ENCODE assay signal across 10 mouse cellular contexts in the genomic region with DNA sequence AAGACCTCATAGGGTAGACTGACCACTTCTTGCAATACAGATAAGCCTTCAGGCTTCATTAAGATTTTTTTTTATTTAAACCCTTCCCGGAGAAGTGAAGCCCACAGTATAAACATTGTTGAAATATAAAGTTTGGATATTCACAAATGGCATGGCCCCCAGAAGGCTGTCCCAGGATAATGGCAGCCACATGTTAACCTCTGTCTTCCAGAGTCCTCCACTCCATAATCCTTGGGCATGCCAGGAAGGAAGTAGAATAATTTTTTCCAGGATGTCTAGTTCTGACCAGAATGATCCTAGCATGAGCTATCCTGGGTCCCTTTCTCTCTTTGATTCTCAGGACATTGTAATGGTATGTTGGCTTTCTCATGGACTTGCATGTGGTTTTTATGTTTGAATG. TPM values are rescaled to one million over a fixed set of nuclear protein-coding genes. Genes with fewer than 3 reads are reported as not detected.
A peak's percentile ranks its signal among the peaks of the same experiment; 100 is the strongest.
DNase-seq lines count a peak whose midpoint lies in the region; ATAC-seq and TF ChIP-seq lines count a peak whose summit lies in the region.
"Had no signal": no experiment of that assay in that cellular context is flagged by ENCODE, and none has a peak within 500 bp of the region (broad histone marks: within the 10 kb centered on the region; RNA-seq: fewer than 3 reads in every experiment).

No protein-coding gene starts in this region.

- H3K9me3 ChIP-seq in forebrain, embryonic 10.5 days, result no peaks in the 10 kb centered on the region
- no peaks in the 10 kb centered on the region for H3K9me3 ChIP-seq in forebrain, embryonic 14.5 days (replicated peaks; ENCODE audit: control insufficient read depth, low read length)
- no peaks in the 10 kb centered on the region for H3K9me3 ChIP-seq in kidney, postnatal 0 days (replicated peaks; ENCODE audit: low read length)
- H3K9me3 ChIP-seq in embryonic facial prominence, embryonic 10.5 days, result no peaks in the 10 kb centered on the region
- no peaks in the 10 kb centered on the region for H3K9me3 ChIP-seq in intestine, embryonic 15.5 days
- H3K9me3 ChIP-seq: midbrain, embryonic 15.5 days had no signal

- peaks cover 23% of the 10 kb centered on the region for H3K27me3 ChIP-seq in forebrain, embryonic 10.5 days (ENCODE audit: poor library complexity, severe bottlenecking)
- peaks cover 18% of the 10 kb centered on the region; the same call in 1 of the 2 replicates for H3K27me3 ChIP-seq in forebrain, embryonic 14.5 days (replicated peaks; ENCODE audit: control insufficient read depth, insufficient read depth, low read length)
- H3K27me3 ChIP-seq in kidney, postnatal 0 days (ENCODE audit: insufficient read depth, low read length), result no peaks in the 10 kb centered on the region
- H3K27me3 ChIP-seq in embryonic facial prominence, embryonic 10.5 days (replicated peaks; ENCODE audit: low read depth, poor library complexity, severe bottlenecking), result no peaks in the 10 kb centered on the region
- no peaks in the 10 kb centered on the region for H3K27me3 ChIP-seq in intestine, embryonic 15.5 days (replicated peaks)
- H3K27me3 ChIP-seq: midbrain, embryonic 15.5 days had no signal

- peaks cover 83% of the 10 kb centered on the region for H3K4me1 ChIP-seq in forebrain, embryonic 10.5 days
- H3K4me1 ChIP-seq in forebrain, embryonic 14.5 days (ENCODE audit: control insufficient read depth, insufficient read depth, low read length), result peaks cover 28% of the 10 kb centered on the region
- peaks cover 16% of the 10 kb centered on the region; the same call in 1 of the 2 replicates for H3K4me1 ChIP-seq in kidney, postnatal 0 days (replicated peaks; ENCODE audit: insufficient read depth, low read length)
- H3K4me1 ChIP-seq in embryonic facial prominence, embryonic 10.5 days, result peaks cover 63% of the 10 kb centered on the region
- H3K4me1 ChIP-seq in intestine, embryonic 15.5 days (replicated peaks), result peaks cover 24% of the 10 kb centered on the region; the same call in 1 of the 2 replicates

- no peak for DNase-seq in forebrain, embryonic 10.5 days (ENCODE audit: extremely low spot score, low spot score)
- DNase-seq in forebrain, embryonic 14.5 days (ENCODE audit: low spot score), result no peak
- peak; percentile 34 for DNase-seq in kidney, postnatal 0 days (ENCODE audit: low spot score)
- no peak for DNase-seq in kidney, postnatal 14 days
- peak; percentile 23 for DNase-seq in embryonic facial prominence, embryonic 10.5 days (ENCODE audit: low spot score)
- no peak for DNase-seq in spleen, postnatal 36 days (ENCODE audit: low spot score in 2 of 2)
- DNase-seq in adipocyte (ENCODE audit: low spot score), result no peak
- DNase-seq: retina, postnatal 1 day had no signal

- no peak overlapping the region for H3K4me2 ChIP-seq in forebrain, embryonic 14.5 days (ENCODE audit: low read length)
- H3K4me2 ChIP-seq in kidney, postnatal 0 days (ENCODE audit: low read length), result peak overlapping the region; percentile 57
- H3K4me2 ChIP-seq in intestine, embryonic 15.5 days (replicated peaks), result 0 out of 2 replicates have a peak overlapping the region, but pooled peaks have one; percentile 5

- H3K9ac ChIP-seq in forebrain, embryonic 14.5 days (ENCODE audit: low read length), result no peak overlapping the region
- H3K9ac ChIP-seq in kidney, postnatal 0 days (ENCODE audit: low read depth, low read length), result 0 out of 2 replicates have a peak overlapping the region, but pooled peaks have one; percentile 18
- H3K9ac ChIP-seq in intestine, embryonic 15.5 days, result no peak overlapping the region
- H3K9ac ChIP-seq: midbrain, embryonic 15.5 days had no signal

- WGBS in forebrain, embryonic 10.5 days, result 74% methylated on average over 1 of the region's 1 CpGs
- 67% methylated on average over 1 of the region's 1 CpGs for WGBS in forebrain, embryonic 14.5 days
- WGBS in kidney, postnatal 0 days, result 54% methylated on average over 1 of the region's 1 CpGs
- WGBS in embryonic facial prominence, embryonic 10.5 days, result 49% methylated on average over 1 of the region's 1 CpGs
- 38% methylated on average over 1 of the region's 1 CpGs for WGBS in intestine, embryonic 15.5 days

- no peak for TF ChIP-seq CTCF in kidney, postnatal 0 days (IDR thresholded peaks at IDR 0.05; ENCODE audit: low read depth)

- peak overlapping the region; percentile 98 for H3K27ac ChIP-seq in forebrain, embryonic 10.5 days
- no peak overlapping the region for H3K27ac ChIP-seq in forebrain, embryonic 14.5 days (ENCODE audit: low read depth, low read length)
- peak overlapping the region; percentile 77 for H3K27ac ChIP-seq in kidney, postnatal 0 days
- peak overlapping the region; percentile 81; the same call in 1 of the 2 replicates for H3K27ac ChIP-seq in embryonic facial prominence, embryonic 10.5 days (replicated peaks)
- H3K27ac ChIP-seq in intestine, embryonic 15.5 days, result no peak overlapping the region

- peaks cover 31% of the 10 kb centered on the region for H3K36me3 ChIP-seq in forebrain, embryonic 10.5 days (replicated peaks)
- H3K36me3 ChIP-seq in forebrain, embryonic 14.5 days (ENCODE audit: control insufficient read depth, insufficient read depth, low read length), result no peaks in the 10 kb centered on the region
- H3K36me3 ChIP-seq in kidney, postnatal 0 days (ENCODE audit: insufficient read depth, low read length), result 0 out of 2 replicates have a peak, but pooled peaks cover 6% of the 10 kb centered on the region
- peaks cover 29% of the 10 kb centered on the region for H3K36me3 ChIP-seq in embryonic facial prominence, embryonic 10.5 days (replicated peaks)
- no peaks in the 10 kb centered on the region for H3K36me3 ChIP-seq in intestine, embryonic 15.5 days
- H3K36me3 ChIP-seq: midbrain, embryonic 15.5 days had no signal

- peak overlapping the region; percentile 77 for H3K4me3 ChIP-seq in forebrain, embryonic 10.5 days
- no peak overlapping the region for H3K4me3 ChIP-seq in forebrain, embryonic 14.5 days (ENCODE audit: low read depth, low read length)
- H3K4me3 ChIP-seq in kidney, postnatal 0 days (replicated peaks; ENCODE audit: low read depth, low read length), result 0 out of 2 replicates have a peak overlapping the region, but pooled peaks have one; percentile 94
- peak overlapping the region; percentile 87 for H3K4me3 ChIP-seq in embryonic facial prominence, embryonic 10.5 days
- H3K4me3 ChIP-seq in intestine, embryonic 15.5 days (replicated peaks), result no peak overlapping the region
- H3K4me3 ChIP-seq: midbrain, embryonic 15.5 days had no signal

- no peak for ATAC-seq in forebrain, embryonic 14.5 days
- ATAC-seq in kidney, postnatal 0 days (replicated peaks; ENCODE audit: low FRiP score, low read depth), result no peak
- ATAC-seq in intestine, embryonic 15.5 days, result no peak
- ATAC-seq: midbrain, embryonic 15.5 days had no signal

RNA-seq across cellular contexts. Expression of a gene that starts 4.6 kb away (rescaled TPM):
- polyA plus RNA-seq in forebrain, embryonic 10.5 days (2016; fragmentation: Nextera tagmentation; extraction: Ambion mirVana), result 97.6 and 116 TPM in 2 replicates
- polyA plus RNA-seq in forebrain, embryonic 14.5 days (2014; fragmentation: Nextera tagmentation; extraction: Ambion mirVana), result 34.1 and 40.1 TPM in 2 replicates
- polyA plus RNA-seq in kidney, postnatal 0 days (2015; fragmentation: Nextera tagmentation; extraction: Ambion mirVana), result 70.2 and 73.4 TPM in 2 replicates
- polyA plus RNA-seq in embryonic facial prominence, embryonic 10.5 days (2016; fragmentation: Nextera tagmentation; extraction: Ambion mirVana), result 122 and 131 TPM in 2 replicates
- polyA plus RNA-seq in intestine, embryonic 15.5 days (2015; fragmentation: Nextera tagmentation; extraction: Ambion mirVana), result 33.5 and 38.1 TPM in 2 replicates

Comparison
In these comparisons a context has a peak if more than half of its experiments do, and no peak if none do; other contexts are left out.
1. DNase-seq: peak in kidney, postnatal 0 days (single experiment) and embryonic facial prominence, embryonic 10.5 days (single experiment); none in forebrain, embryonic 10.5 days (single experiment), forebrain, embryonic 14.5 days (single experiment), kidney, postnatal 14 days (single experiment), spleen, postnatal 36 days (0 of 2) and adipocyte (single experiment).
2. H3K27ac ChIP-seq: peak in forebrain, embryonic 10.5 days (single experiment), kidney, postnatal 0 days (single experiment) and embryonic facial prominence, embryonic 10.5 days (single experiment); none in forebrain, embryonic 14.5 days (single experiment) and intestine, embryonic 15.5 days (single experiment).
3. H3K4me3 ChIP-seq: peak in forebrain, embryonic 10.5 days (single experiment), kidney, postnatal 0 days (single experiment) and embryonic facial prominence, embryonic 10.5 days (single experiment); none in forebrain, embryonic 14.5 days (single experiment) and intestine, embryonic 15.5 days (single experiment).